Mouse (Mus musculus) kidney, postnatal 0 days (tissue): Measurements from ENCODE around the gene Safb. TPM values are rescaled to one million over a fixed set of nuclear protein-coding genes. Genes with fewer than 3 reads are reported as not detected.

ENCODE experiments used
- ATAC-seq: fragments of 200-750 bp; cut with Nextera tagmentation; replicated peaks from 2 replicates; pipeline ENCODE4 v1.8.0; 2017; ENCODE audit warnings: low read depth, moderate number of reproducible peaks, moderate TSS enrichment, moderate library complexity; ENCODE audit not compliant: low FRiP score
- DNase-seq: peaks from one replicate; pipeline ENCODE4 v3.0.0-alpha.2; 2016; ENCODE audit warnings: low spot score
- H3K27ac ChIP-seq: fragments of 300-500 bp; sonication (generic); 2 replicates; pipeline ENCODE4 v1.5.1; 2014; ENCODE audit warnings: mild to moderate bottlenecking
- H3K27me3 ChIP-seq: fragments of 300-500 bp; sonication (generic); 2 replicates; pipeline ENCODE4 v1.6.1; 2014; ENCODE audit warnings: low read length, mixed read lengths; ENCODE audit not compliant: insufficient read depth
- H3K36me3 ChIP-seq: fragments of 300-500 bp; sonication (generic); 2 replicates; pipeline ENCODE4 v1.6.1; 2014; ENCODE audit warnings: low read length, mixed read lengths; ENCODE audit not compliant: insufficient read depth
- H3K4me1 ChIP-seq: fragments of 300-500 bp; sonication (generic); replicated peaks from 2 replicates; pipeline ENCODE4 v1.6.1; 2014; ENCODE audit warnings: antibody characterized with exemption, low read length, mixed read lengths; ENCODE audit not compliant: insufficient read depth
- H3K4me2 ChIP-seq: fragments of 300-500 bp; sonication (generic); 2 replicates; pipeline ENCODE4 v1.6.1; 2014; ENCODE audit warnings: mild to moderate bottlenecking, low read length, moderate library complexity, mixed read lengths
- H3K4me3 ChIP-seq: fragments of 300-500 bp; sonication (generic); replicated peaks from 2 replicates; pipeline ENCODE4 v1.5.1; 2014; ENCODE audit warnings: low read depth, low read length
- H3K9ac ChIP-seq: fragments of 300-500 bp; sonication (generic); 2 replicates; pipeline ENCODE4 v1.6.1; 2014; ENCODE audit warnings: low read depth, low read length
- H3K9me3 ChIP-seq: fragments of 300-500 bp; sonication (generic); replicated peaks from 2 replicates; pipeline ENCODE4 v1.6.1; 2016; ENCODE audit warnings: low read length, inconsistent platforms, mixed read lengths
- CTCF ChIP-seq: IDR thresholded peaks from 2 replicates; pipeline ENCODE4 v1.5.1; 2016; ENCODE audit warnings: antibody characterized with exemption, low read depth, mild to moderate bottlenecking, moderate library complexity
- WGBS: fragments of 180-500 bp; shearing (Covaris S2); extraction: QIAGEN DNeasy Blood & Tissue Kit; methylation state at CpG from one replicate; pipeline ENCODE4 v1.1.7; 2014; 5-methylcytosine and 5-hydroxymethylcytosine counted together
- polyA plus RNA-seq: library from polyadenylated mRNA; unstranded; fragments of >200 nt; fragmentation: Nextera tagmentation; extraction: Ambion mirVana; gene quantifications from 2 replicates; pipeline ENCODE4 v1.2.1, GENCODE M21; 2015

Safb gene
- polyA plus RNA-seq, 1 experiment from 2014 or later, result 61.0 TPM

DNA sequence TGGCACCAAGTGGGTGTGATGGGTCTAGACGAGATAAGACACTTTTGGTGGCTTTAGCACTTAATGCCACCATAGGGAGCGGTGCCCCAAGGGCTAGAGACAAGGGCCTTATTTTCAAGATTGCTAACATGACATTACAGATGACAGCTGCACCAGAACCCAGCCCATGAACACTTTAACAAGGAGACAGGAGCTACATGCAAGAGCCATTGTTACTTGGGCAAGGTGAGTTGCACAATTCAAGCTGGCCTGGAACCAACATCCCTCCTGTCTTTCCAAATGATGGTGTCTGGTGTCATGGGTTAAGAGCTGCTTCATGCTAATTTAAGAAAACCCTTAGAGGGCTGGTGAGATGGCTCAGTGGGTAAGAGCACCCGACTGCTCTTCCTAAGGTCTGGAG lies 25.2 kb upstream of the Safb start:
- Histone ChIP-seq H3K4me1 (no peaks in the 10 kb centered on the region), H3K9ac (no peak overlapping the region), H3K4me2 (no peak overlapping the region), H3K9me3 (no peaks in the 10 kb centered on the region), H3K27me3 (no peaks in the 10 kb centered on the region), H3K36me3 (peaks cover 33% of the 10 kb centered on the region), H3K27ac (no peak overlapping the region), H3K4me3 (no peak overlapping the region)
- WGBS, result 77% methylated on average over 3 of the region's 3 CpGs
- no peak for TF ChIP-seq CTCF
- DNase-seq (no peak), ATAC-seq (no peak)

- Histone ChIP-seq H3K27ac (no peak overlapping the region), H3K36me3 (peaks cover 40% of the 10 kb centered on the region), H3K4me1 (no peaks in the 10 kb centered on the region), H3K27me3 (no peaks in the 10 kb centered on the region), H3K9ac (no peak overlapping the region), H3K4me2 (no peak overlapping the region), H3K4me3 (no peak overlapping the region), H3K9me3 (no peaks in the 10 kb centered on the region)
- no peak for TF ChIP-seq CTCF
- no peak for DNase-seq
- no peak for ATAC-seq
- WGBS, result 44% methylated on average over 1 of the region's 1 CpGs
Measured at GRCm38 (mm10) chr17:56560131-56560530, 24.5 kb upstream of the Safb start.

GRCm38 (mm10) chr17:56561866-56562265 lies 22.8 kb upstream of the Safb start:
- TF ChIP-seq CTCF, result no peak
- Histone ChIP-seq H3K4me3 (no peak overlapping the region), H3K9ac (no peak overlapping the region), H3K4me2 (no peak overlapping the region), H3K9me3 (no peaks in the 10 kb centered on the region), H3K27ac (no peak overlapping the region), H3K4me1 (no peaks in the 10 kb centered on the region), H3K27me3 (no peaks in the 10 kb centered on the region), H3K36me3 (peaks cover 58% of the 10 kb centered on the region)
- no peak for ATAC-seq
- no peak for DNase-seq
- 96% methylated on average over 2 of the region's 2 CpGs for WGBS

DNA sequence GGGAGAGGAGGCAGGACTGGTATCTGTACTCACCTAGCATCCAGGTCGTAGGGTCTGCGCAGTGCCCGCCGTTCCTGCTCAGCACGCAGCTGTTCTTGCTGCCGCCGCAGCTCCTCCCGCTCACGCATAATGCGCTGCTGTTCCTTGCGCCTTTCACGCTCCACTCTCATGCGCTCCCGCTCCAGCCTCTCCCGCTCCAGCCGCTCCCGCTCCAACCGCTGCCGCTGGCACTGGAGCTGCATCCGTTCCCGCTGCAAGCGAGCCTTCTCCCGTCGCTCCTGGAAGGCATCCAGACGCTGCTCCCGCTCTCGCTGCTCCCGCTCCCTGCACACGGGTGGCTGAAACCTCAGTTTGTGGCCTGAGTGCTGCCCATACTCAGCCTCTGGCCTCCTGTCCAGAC lies 18.3 kb upstream of the Safb start:
- Histone ChIP-seq H3K27me3 (no peaks in the 10 kb centered on the region), H3K4me2 (no peak overlapping the region), H3K9me3 (no peaks in the 10 kb centered on the region), H3K27ac (no peak overlapping the region), H3K9ac (no peak overlapping the region), H3K36me3 (peaks cover 97% of the 10 kb centered on the region), H3K4me3 (no peak overlapping the region), H3K4me1 (no peaks in the 10 kb centered on the region)
- 93% methylated on average over 29 of the region's 29 CpGs for WGBS
- no peak for TF ChIP-seq CTCF
- DNase-seq (no peak), ATAC-seq (no peak)

DNA sequence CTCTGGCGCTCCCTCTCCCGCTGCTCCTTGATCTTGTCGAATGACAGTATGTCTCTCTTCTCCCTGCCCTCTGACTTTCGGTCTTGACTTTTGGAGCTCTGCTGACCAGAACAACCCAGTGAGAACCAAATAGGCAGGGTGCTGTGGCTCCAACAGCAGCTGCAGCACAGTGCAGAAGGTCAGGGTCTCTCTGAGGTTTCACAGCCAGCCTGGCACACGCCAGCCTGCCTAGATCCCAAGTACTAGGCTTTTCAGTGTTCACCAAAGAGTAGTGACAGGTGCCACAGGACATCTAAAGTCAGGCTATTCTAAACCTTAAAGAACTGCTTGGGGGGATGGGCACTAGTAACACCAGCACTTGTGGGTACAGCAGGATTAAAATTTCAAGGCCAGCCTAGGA lies 17.7 kb upstream of the Safb start:
- Histone ChIP-seq H3K4me3 (no peak overlapping the region), H3K4me1 (no peaks in the 10 kb centered on the region), H3K27ac (no peak overlapping the region), H3K4me2 (no peak overlapping the region), H3K9ac (no peak overlapping the region), H3K9me3 (no peaks in the 10 kb centered on the region), H3K27me3 (no peaks in the 10 kb centered on the region), H3K36me3 (peaks cover 97% of the 10 kb centered on the region)
- no peak for TF ChIP-seq CTCF
- WGBS, result 94% methylated on average over 5 of the region's 5 CpGs
- ATAC-seq (no peak), DNase-seq (no peak)

- Histone ChIP-seq H3K27ac (no peak overlapping the region), H3K9ac (no peak overlapping the region), H3K27me3 (no peaks in the 10 kb centered on the region), H3K36me3 (peaks cover 97% of the 10 kb centered on the region), H3K4me2 (no peak overlapping the region), H3K4me1 (no peaks in the 10 kb centered on the region), H3K9me3 (no peaks in the 10 kb centered on the region), H3K4me3 (no peak overlapping the region)
- ATAC-seq, result no peak
- WGBS, result 94% methylated on average over 4 of the region's 4 CpGs
- no peak for TF ChIP-seq CTCF
- DNase-seq, result no peak
Measured at GRCm38 (mm10) chr17:56567370-56567769, 17.3 kb upstream of the Safb start.

DNA sequence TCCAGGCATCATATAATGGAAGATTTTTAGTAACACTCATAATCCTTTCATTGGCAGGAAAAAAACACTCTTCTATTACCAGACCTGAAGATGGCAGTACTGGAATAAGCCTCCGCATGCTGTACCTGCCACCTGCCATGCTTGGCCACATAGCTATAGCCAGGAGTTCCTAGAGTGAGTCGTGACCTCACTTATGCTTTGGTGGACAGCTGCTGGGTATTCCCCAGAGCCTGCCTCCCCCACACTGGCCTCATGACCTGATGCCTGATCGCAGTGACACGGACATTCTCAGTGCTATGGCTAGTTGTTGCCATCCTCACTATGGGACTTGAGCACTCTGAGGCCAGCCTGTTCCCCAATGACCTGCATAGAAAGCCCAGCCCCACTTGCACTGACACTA lies 14.3 kb upstream of the Safb start:
- H3K27ac ChIP-seq, result no peak overlapping the region
- H3K4me2 ChIP-seq, result no peak overlapping the region
- ATAC-seq, result no peak
- H3K36me3 ChIP-seq, result peaks cover 88% of the 10 kb centered on the region
- TF ChIP-seq CTCF, result no peak
- DNase-seq, result no peak
- 73% methylated on average over 4 of the region's 4 CpGs for WGBS
- H3K27me3 ChIP-seq, result no peaks in the 10 kb centered on the region
- H3K4me3 ChIP-seq, result no peak overlapping the region
- H3K4me1 ChIP-seq, result no peaks in the 10 kb centered on the region
- no peaks in the 10 kb centered on the region for H3K9me3 ChIP-seq
- no peak overlapping the region for H3K9ac ChIP-seq
